Mouse (Mus musculus) bone marrow macrophage, adult 2 months (primary cell): Measurements from ENCODE around the gene Sptbn1.

ENCODE experiments used
- CTCF ChIP-seq: IDR thresholded peaks from 2 replicates; pipeline ENCODE4 v1.5.1; 2012; ENCODE audit warnings: low read depth, mild to moderate bottlenecking, low read length, moderate library complexity
- POLR2A ChIP-seq: IDR thresholded peaks from 2 replicates; pipeline ENCODE4 v1.6.1; 2012; ENCODE audit warnings: mild to moderate bottlenecking, low read depth, low read length, borderline replicate concordance

- no peak for TF ChIP-seq CTCF
- no peak for TF ChIP-seq POLR2A
Observed at GRCm38 (mm10) chr11:30095212-30095773, 172.7 kb downstream of the Sptbn1 start.
